ENCODE assay signal across 13 mouse cellular contexts in genomic region chr10:99085240-99085587, GRCm38 (mm10). TPM values are rescaled to one million over a fixed set of nuclear protein-coding genes. Genes with fewer than 3 reads are reported as not detected.
A peak's percentile ranks its signal among the peaks of the same experiment; 100 is the strongest.
DNase-seq lines count a peak whose midpoint lies in the region; ATAC-seq and TF ChIP-seq lines count a peak whose summit lies in the region.
"Had no signal": no experiment of that assay in that cellular context is flagged by ENCODE, and none has a peak within 500 bp of the region (broad histone marks: within the 10 kb centered on the region; RNA-seq: fewer than 3 reads in every experiment).

No protein-coding gene starts in this region.

- peaks cover 13% of the 10 kb centered on the region for H3K4me1 ChIP-seq in heart, embryonic 12.5 days (replicated peaks)
- no peaks in the 10 kb centered on the region for H3K4me1 ChIP-seq in lung, embryonic 14.5 days (ENCODE audit: insufficient read depth)
- H3K4me1 ChIP-seq in hindbrain, embryonic 12.5 days, result no peaks in the 10 kb centered on the region
- H3K4me1 ChIP-seq in neural tube, embryonic 13.5 days (replicated peaks), result 0 out of 2 replicates have a peak, but pooled peaks cover 4% of the 10 kb centered on the region

- DNase-seq in heart, postnatal 4 days, result no peak
- no peak for DNase-seq in lung, embryonic 14.5 days
- no peak for DNase-seq in lung, postnatal 4 days
- DNase-seq in right cerebral cortex, adult 2 months (ENCODE audit: low spot score in 2 of 2), result no peak
- no peak for DNase-seq in spleen, postnatal 10 days (ENCODE audit: low spot score in 2 of 2)

- no peak overlapping the region for H3K4me3 ChIP-seq in heart, embryonic 12.5 days
- no peak overlapping the region for H3K4me3 ChIP-seq in lung, embryonic 14.5 days (ENCODE audit: low read depth, low read length)
- H3K4me3 ChIP-seq in hindbrain, embryonic 12.5 days, result no peak overlapping the region
- no peak overlapping the region for H3K4me3 ChIP-seq in neural tube, embryonic 13.5 days

- H3K36me3 ChIP-seq in heart, embryonic 12.5 days, result no peaks in the 10 kb centered on the region
- H3K36me3 ChIP-seq in lung, embryonic 14.5 days (ENCODE audit: insufficient read depth), result no peaks in the 10 kb centered on the region
- no peaks in the 10 kb centered on the region for H3K36me3 ChIP-seq in hindbrain, embryonic 12.5 days
- no peaks in the 10 kb centered on the region for H3K36me3 ChIP-seq in neural tube, embryonic 13.5 days

- no peak for ATAC-seq in heart, embryonic 12.5 days (ENCODE audit: insufficient number of reproducible peaks, low FRiP score)
- ATAC-seq in lung, embryonic 14.5 days (ENCODE audit: insufficient read depth), result 0 out of 2 replicates have a peak, but pooled peaks have one; percentile 44
- peak; percentile 58 for ATAC-seq in hindbrain, embryonic 12.5 days (ENCODE audit: low FRiP score)
- ATAC-seq in neural tube, embryonic 13.5 days (ENCODE audit: low read depth), result peak; percentile 19; the same call in 1 of the 2 replicates

- peak overlapping the region; percentile 33 for H3K4me2 ChIP-seq in heart, embryonic 12.5 days
- H3K4me2 ChIP-seq in lung, embryonic 14.5 days, result no peak overlapping the region
- H3K4me2 ChIP-seq in hindbrain, embryonic 12.5 days (replicated peaks), result no peak overlapping the region; the same call in 1 of the 2 replicates
- no peak overlapping the region; the same call in 1 of the 2 replicates for H3K4me2 ChIP-seq in neural tube, embryonic 13.5 days

- TF ChIP-seq CTCF in lung, embryonic 14.5 days (IDR thresholded peaks at IDR 0.05; ENCODE audit: low read depth), result no peak

- 54% methylated on average over 6 of the region's 6 CpGs for WGBS in heart, embryonic 12.5 days
- WGBS in lung, embryonic 14.5 days, result 56% methylated on average over 6 of the region's 6 CpGs
- WGBS in hindbrain, embryonic 12.5 days, result 66% methylated on average over 6 of the region's 6 CpGs
- WGBS in neural tube, embryonic 13.5 days, result 66% methylated on average over 6 of the region's 6 CpGs

- H3K9ac ChIP-seq in heart, embryonic 12.5 days, result no peak overlapping the region
- H3K9ac ChIP-seq in lung, embryonic 14.5 days, result no peak overlapping the region
- H3K9ac ChIP-seq in hindbrain, embryonic 12.5 days, result no peak overlapping the region
- no peak overlapping the region for H3K9ac ChIP-seq in neural tube, embryonic 13.5 days

- H3K9me3 ChIP-seq in heart, embryonic 12.5 days (replicated peaks), result no peaks in the 10 kb centered on the region
- H3K9me3 ChIP-seq in lung, embryonic 14.5 days (ENCODE audit: low read depth, low read length), result no peaks in the 10 kb centered on the region
- no peaks in the 10 kb centered on the region for H3K9me3 ChIP-seq in hindbrain, embryonic 12.5 days (replicated peaks)
- H3K9me3 ChIP-seq in neural tube, embryonic 13.5 days, result no peaks in the 10 kb centered on the region

- H3K27me3 ChIP-seq in heart, embryonic 12.5 days (replicated peaks), result no peaks in the 10 kb centered on the region; the same call in 1 of the 2 replicates
- no peaks in the 10 kb centered on the region for H3K27me3 ChIP-seq in lung, embryonic 14.5 days (ENCODE audit: insufficient read depth, low read length)
- H3K27me3 ChIP-seq in hindbrain, embryonic 12.5 days, result no peaks in the 10 kb centered on the region
- H3K27me3 ChIP-seq in neural tube, embryonic 13.5 days, result no peaks in the 10 kb centered on the region

- no peak overlapping the region for H3K27ac ChIP-seq in heart, embryonic 12.5 days (ENCODE audit: poor library complexity, severe bottlenecking)
- H3K27ac ChIP-seq in lung, embryonic 14.5 days (ENCODE audit: low read depth), result no peak overlapping the region
- H3K27ac ChIP-seq in hindbrain, embryonic 12.5 days, result no peak overlapping the region
- H3K27ac ChIP-seq in neural tube, embryonic 13.5 days (replicated peaks), result no peak overlapping the region

RNA-seq across cellular contexts. Expression of gene Poc1b, which starts 21.6 kb away (rescaled TPM):
- polyA plus RNA-seq in heart, embryonic 12.5 days (2016; fragmentation: Nextera tagmentation; extraction: Ambion mirVana), result 11.2 and 12.0 TPM in 2 replicates
- 10 to 100 TPM in 1 of 2 experiments, 1 to 10 TPM in 1; 8.6 to 11.2 TPM for total RNA-seq in heart, postnatal 4 days (2021)
- polyA plus RNA-seq in lung, embryonic 14.5 days (2014; fragmentation: Nextera tagmentation; extraction: Ambion mirVana), result 31.1 and 33.5 TPM in 2 replicates
- 20.2 and 21.4 TPM in 2 replicates for polyA plus RNA-seq in hindbrain, embryonic 12.5 days (2016; fragmentation: Nextera tagmentation; extraction: Ambion mirVana)
- 12.2 and 13.3 TPM in 2 replicates for polyA plus RNA-seq in neural tube, embryonic 13.5 days (2015; fragmentation: Nextera tagmentation; extraction: Ambion mirVana)

RNA-seq across cellular contexts. Expression of gene Galnt4, which starts 22.7 kb away (rescaled TPM):
- 8.4 and 8.6 TPM in 2 replicates for polyA plus RNA-seq in heart, embryonic 12.5 days (2016; fragmentation: Nextera tagmentation; extraction: Ambion mirVana)
- 1 to 10 TPM; 6.1 to 6.3 TPM for total RNA-seq in heart, postnatal 4 days (2021)
- polyA plus RNA-seq in lung, embryonic 14.5 days (2014; fragmentation: Nextera tagmentation; extraction: Ambion mirVana), result 18.3 and 19.2 TPM in 2 replicates
- polyA plus RNA-seq in hindbrain, embryonic 12.5 days (2016; fragmentation: Nextera tagmentation; extraction: Ambion mirVana), result 6.7 and 7.3 TPM in 2 replicates
- polyA plus RNA-seq in neural tube, embryonic 13.5 days (2015; fragmentation: Nextera tagmentation; extraction: Ambion mirVana), result 3.0 and 3.7 TPM in 2 replicates

RNA-seq across cellular contexts. Expression of gene Phxr2, which starts 40.9 kb away (rescaled TPM):
- not detected in 2 replicates for polyA plus RNA-seq in heart, embryonic 12.5 days (2016; fragmentation: Nextera tagmentation; extraction: Ambion mirVana)
- not detected for total RNA-seq in heart, postnatal 4 days (2021)
- polyA plus RNA-seq in lung, embryonic 14.5 days (2014; fragmentation: Nextera tagmentation; extraction: Ambion mirVana), result not detected in 2 replicates
- polyA plus RNA-seq in hindbrain, embryonic 12.5 days (2016; fragmentation: Nextera tagmentation; extraction: Ambion mirVana), result 0.18 TPM in 1 of 2 replicates, not detected in the other
- polyA plus RNA-seq in neural tube, embryonic 13.5 days (2015; fragmentation: Nextera tagmentation; extraction: Ambion mirVana), result not detected in 2 replicates
- total RNA-seq: adrenal gland, adult 18-20 months; layer of hippocampus, postnatal 14 days; liver, adult 2 months had no signal
- polyA plus RNA-seq: cortical plate, adult 2 months; kidney, embryonic 14.5 days; liver, adult 2 months had no signal
